Mouse (Mus musculus) frontal cortex, postnatal 10 days (tissue): ENCODE data around the gene Il2rb.

Experiments
- DNase-seq, 2 experiments: peaks; one replicate each; pipeline ENCODE4 v3.0.0; 2022; ENCODE audit warnings: low spot score in 2 of 2, mixed read lengths in 1 of 2

The Il2rb gene

GRCm38 (mm10) chr15:78494968-78495406 is at the start of gene Il2rb:
TSS of gene Il2rb (minus strand) at chr15:78495271.
- no peak for DNase-seq

- DNase-seq: peak in 1 of 2 experiments; percentile 45
Measured at GRCm38 (mm10) chr15:78544561-78545001, 49.5 kb upstream of the Il2rb start, which contains the start of gene Sstr3. TSS of gene Sstr3 (minus strand) at chr15:78544685.

GRCm38 (mm10) chr15:78544041-78544440 is 49.0 kb upstream of the Il2rb start:
- no peak for DNase-seq

GRCm38 (mm10) chr15:78542767-78543303 is 47.8 kb upstream of the Il2rb start:
- no peak for DNase-seq

- DNase-seq: no peak
Measured at GRCm38 (mm10) chr15:78542098-78542766, 47.2 kb upstream of the Il2rb start.

- DNase-seq: no peak
Measured at GRCm38 (mm10) chr15:78541606-78542005, 46.5 kb upstream of the Il2rb start.

DNA sequence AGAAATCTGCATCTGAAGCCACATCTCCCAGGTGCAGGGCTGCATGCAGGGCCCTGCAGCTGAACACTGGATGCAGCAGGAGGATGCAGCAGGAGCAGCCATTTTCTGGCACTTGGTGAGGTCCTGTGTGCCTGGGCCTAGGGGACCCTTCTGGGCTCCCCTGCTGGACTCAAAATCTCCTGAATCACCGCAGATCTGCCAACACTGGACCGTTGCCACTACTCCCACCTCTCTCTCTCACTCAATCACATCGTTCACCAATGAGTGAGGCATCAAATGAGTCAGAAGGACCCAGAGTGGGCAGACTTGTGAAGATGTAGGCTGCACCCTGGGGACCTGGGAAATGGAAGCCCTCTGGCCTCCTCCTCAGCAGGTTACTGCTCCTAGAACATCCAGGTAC is 46.0 kb upstream of the Il2rb start:
- no peak for DNase-seq

- DNase-seq: no peak
Measured at GRCm38 (mm10) chr15:78535723-78536421, 40.8 kb upstream of the Il2rb start.

DNA sequence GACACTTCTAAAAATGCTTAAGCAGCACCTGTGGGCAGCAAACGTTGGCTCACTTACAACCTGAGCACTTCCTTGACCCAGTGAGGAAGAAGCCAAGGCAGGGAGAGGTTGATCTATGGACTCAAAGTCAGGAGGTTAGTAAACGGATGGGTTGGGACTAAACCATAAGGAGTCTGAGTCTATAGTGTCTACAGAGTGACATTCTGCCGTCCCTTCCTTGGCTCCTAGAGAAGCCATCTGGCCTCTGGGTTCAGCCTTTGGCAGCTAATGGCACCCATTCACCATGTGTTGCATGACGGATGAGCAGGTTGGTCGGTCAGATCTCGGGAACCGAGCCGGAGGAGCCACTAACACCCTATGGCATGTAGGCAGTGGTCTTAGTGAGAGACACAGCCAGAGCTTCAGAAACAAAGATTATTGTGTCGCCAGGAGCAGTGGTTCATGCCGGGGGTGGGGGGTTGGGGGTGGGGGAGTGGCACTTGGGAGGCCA is 38.3 kb upstream of the Il2rb start:
- DNase-seq: no peak

- DNase-seq: no peak
Measured at GRCm38 (mm10) chr15:78532566-78533345, 37.7 kb upstream of the Il2rb start.

- DNase-seq: peak; percentile 98 to 99
Measured at GRCm38 (mm10) chr15:78531901-78532469, 36.9 kb upstream of the Il2rb start.

GRCm38 (mm10) chr15:78531451-78531720 is 36.3 kb upstream of the Il2rb start:
- no peak for DNase-seq

DNA sequence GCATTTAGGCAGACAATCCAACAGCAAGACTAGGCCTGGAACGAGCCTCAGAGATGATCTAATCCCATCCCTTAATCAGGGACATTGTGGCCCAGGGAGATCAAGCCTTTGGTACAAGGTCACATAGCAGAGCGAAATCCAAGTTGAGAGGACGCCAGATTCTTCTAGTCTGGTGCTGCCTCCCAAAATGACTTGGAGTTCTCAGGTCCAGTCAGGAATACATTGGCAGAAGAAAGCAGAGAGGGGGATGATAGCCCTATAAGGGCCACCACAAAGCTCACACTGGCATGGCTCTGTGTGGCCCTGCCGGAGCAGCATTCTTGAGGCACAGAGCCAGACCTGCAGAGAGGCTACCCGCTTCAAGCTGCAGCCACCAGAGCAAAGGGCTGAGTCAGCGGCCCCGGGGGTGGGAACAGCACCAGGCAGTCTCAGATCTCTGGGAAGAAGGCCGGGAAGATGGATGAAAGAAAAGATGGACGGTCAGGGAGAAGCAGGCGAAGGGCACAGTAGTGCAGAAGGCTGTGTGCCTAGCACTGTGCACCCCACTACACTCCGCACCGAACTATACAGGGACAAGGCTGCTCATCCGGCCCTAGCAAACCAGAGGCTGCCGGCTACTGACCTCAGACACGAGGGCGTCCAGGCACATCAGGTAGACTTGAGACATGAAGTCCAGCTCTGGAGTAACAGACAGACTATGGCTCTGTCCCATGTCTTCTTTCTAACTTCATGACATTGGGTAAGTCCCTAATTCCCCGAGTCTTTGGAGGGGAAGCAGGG is 35.8 kb upstream of the Il2rb start, which contains the start of gene C1qtnf6:
Gene C1qtnf6 (minus strand): TSS at position 746 of the 780 bp plus-strand sequence.
- DNase-seq: no peak

GRCm38 (mm10) chr15:78530141-78530540 is 35.1 kb upstream of the Il2rb start:
- no peak for DNase-seq

DNA sequence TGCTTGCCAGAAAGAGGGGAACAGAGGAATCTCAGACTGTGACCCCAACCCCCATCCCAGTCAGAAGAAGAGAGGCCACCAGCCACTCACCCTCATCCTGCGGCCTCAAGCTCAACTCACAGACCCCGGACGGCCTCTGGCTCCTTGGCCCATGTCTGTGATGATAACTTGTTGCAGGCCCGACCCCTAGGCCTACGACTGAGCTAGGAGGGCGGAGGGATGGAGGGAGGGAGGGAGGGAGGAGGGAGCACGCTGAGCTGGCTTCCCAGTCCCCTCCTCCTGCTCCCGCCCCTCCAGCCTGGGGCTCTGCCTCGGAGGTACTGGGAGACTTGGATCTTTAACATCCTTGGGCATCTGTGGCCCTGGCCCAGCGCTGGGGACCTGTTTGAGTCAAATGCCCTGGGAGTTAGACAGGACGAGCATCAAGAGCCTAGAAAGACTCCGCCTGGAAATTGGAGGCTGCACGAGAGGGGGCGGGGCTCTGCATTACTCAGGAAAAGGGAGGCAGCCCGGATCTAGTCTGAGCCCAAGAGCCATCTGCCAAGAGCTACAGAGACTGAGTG is 34.4 kb upstream of the Il2rb start:
- DNase-seq: peak; percentile 53 to 67

GRCm38 (mm10) chr15:78528726-78529411 is 33.8 kb upstream of the Il2rb start:
- DNase-seq: no peak

DNA sequence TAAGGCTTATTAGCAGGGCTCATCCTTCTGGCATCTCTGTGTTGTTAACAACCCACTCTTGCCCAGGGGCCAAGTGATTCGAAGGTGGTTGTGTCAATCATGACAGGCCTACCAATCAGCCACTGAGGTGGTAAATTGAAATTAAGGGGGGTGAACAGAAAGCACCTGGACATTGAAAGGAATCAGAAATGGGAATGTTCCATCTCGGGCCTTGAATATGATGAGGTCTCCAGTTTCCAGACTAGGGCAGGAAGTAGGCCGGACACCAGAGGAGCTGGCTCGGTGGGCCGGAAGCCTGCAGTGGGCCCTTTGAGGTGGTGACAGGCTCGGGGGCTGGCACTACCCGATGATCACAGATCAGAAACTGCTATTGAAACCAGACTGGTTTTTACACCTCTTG is 32.9 kb upstream of the Il2rb start:
- DNase-seq: no peak

DNA sequence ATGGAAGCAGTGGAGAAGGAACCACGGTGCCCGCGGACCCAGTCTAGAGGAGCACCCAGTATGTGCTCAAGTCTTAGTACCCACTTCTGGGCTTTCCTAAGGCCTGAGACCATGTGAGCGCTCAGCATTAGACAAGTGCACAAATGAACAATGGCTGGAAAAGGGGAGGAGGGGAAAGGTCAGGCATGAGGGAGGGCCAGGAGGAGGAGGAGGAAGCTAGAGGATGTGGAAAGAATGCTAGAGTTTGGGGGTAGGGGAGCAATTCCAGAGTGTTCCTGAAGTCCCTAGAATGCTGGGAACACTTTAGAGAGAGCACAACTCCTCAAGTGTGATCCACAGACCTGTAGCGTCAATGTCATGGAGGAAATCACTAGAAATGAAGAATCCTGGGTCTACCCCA is 29.1 kb upstream of the Il2rb start:
- DNase-seq: no peak

- DNase-seq: no peak
Measured at GRCm38 (mm10) chr15:78521892-78522291, 26.8 kb upstream of the Il2rb start.

DNA sequence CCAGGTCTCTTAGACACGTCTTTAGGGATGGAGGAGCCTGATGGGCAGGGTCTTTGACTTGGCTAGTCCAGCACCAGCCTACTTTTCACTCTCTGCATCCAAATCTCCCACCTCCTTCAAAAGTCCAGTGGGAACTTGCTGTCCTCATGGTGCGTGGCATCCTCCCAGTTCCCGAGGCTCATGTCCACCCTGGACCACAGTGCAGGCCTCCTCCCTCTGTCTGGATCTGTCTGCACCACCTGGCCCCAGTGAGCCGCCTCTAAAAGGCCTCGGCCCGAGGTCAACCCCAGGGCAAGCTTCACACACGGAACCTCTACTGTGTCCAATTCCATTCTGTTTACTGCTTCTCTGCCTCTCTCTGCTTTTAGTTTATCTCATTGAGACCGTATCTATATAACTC is 26.3 kb upstream of the Il2rb start:
- DNase-seq: no peak
